In the genomic region with DNA sequence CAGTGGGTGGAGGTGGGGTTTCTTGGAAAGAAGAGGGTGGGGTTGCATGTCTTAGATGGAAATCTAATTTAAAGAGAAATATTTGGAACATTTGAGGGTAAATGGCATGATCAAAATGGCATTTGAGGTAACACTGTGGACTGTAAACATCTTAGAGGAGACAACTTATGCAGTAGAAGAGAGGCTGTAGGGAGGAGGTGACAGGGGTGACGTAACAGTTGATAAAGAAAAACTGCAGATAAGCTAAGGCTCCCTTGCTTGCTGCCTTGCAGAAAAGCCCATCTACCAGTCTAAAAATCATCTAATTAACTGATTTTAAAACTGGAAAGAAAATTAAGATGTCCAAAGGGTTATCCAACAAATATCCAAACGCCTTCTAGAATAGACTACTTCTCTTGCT, we compare ENCODE assay signal across 31 mouse cellular contexts.
"Had no signal": no experiment of that assay in that cellular context is flagged by ENCODE, and none has a peak within 500 bp of the region (broad histone marks: within the 10 kb centered on the region; RNA-seq: fewer than 3 reads in every experiment).

No protein-coding gene starts in this region.

- H3K36me3 ChIP-seq: limb, embryonic 10.5 days; limb, embryonic 12.5 days; limb, embryonic 13.5 days; limb, embryonic 15.5 days; liver, embryonic 12.5 days; liver, embryonic 13.5 days; liver, embryonic 15.5 days; lung, embryonic 15.5 days; midbrain, embryonic 10.5 days; midbrain, embryonic 12.5 days; midbrain, embryonic 13.5 days; midbrain, embryonic 15.5 days had no signal

- H3K4me1 ChIP-seq: limb, embryonic 10.5 days; limb, embryonic 12.5 days; limb, embryonic 13.5 days; limb, embryonic 15.5 days; liver, embryonic 12.5 days; liver, embryonic 13.5 days; liver, embryonic 15.5 days; lung, embryonic 15.5 days; megakaryocyte, embryonic 14.5 days; midbrain, embryonic 12.5 days had no signal

- DNase-seq: left cerebral cortex, postnatal 4 days; liver; liver, embryonic 13.5 days; liver, postnatal 0 days; lung, adult 18-20 months; lung, adult 2 months; lung, embryonic 14.5 days; lung, postnatal 10 days; lung, postnatal 14 days; lung, postnatal 36 days; lung, postnatal 4 days; midbrain, embryonic 14.5 days had no signal

- H3K27ac ChIP-seq: limb, embryonic 10.5 days; limb, embryonic 12.5 days; limb, embryonic 13.5 days; limb, embryonic 15.5 days; liver, embryonic 12.5 days; liver, embryonic 13.5 days; liver, embryonic 14.5 days; liver, embryonic 15.5 days; lung, embryonic 15.5 days; macrophage; midbrain, embryonic 10.5 days; midbrain, embryonic 12.5 days; midbrain, embryonic 13.5 days; midbrain, embryonic 15.5 days had no signal

- ATAC-seq: liver, embryonic 12.5 days; liver, postnatal 0 days; lung, postnatal 0 days; midbrain, embryonic 13.5 days; midbrain, embryonic 15.5 days; midbrain, embryonic 16.5 days had no signal

- H3K4me2 ChIP-seq: limb, embryonic 12.5 days; limb, embryonic 13.5 days; limb, embryonic 15.5 days; liver, embryonic 11.5 days; liver, embryonic 12.5 days; liver, embryonic 13.5 days; liver, embryonic 15.5 days; lung, embryonic 14.5 days; lung, embryonic 15.5 days; midbrain, embryonic 11.5 days; midbrain, embryonic 12.5 days; midbrain, embryonic 13.5 days; midbrain, embryonic 15.5 days had no signal

- H3K9me3 ChIP-seq: limb, embryonic 10.5 days; limb, embryonic 12.5 days; limb, embryonic 13.5 days; limb, embryonic 15.5 days; liver, embryonic 12.5 days; liver, embryonic 13.5 days; liver, embryonic 15.5 days; lung, embryonic 15.5 days; megakaryocyte, embryonic 14.5 days; midbrain, embryonic 10.5 days; midbrain, embryonic 12.5 days; midbrain, embryonic 13.5 days; midbrain, embryonic 15.5 days had no signal

- H3K27me3 ChIP-seq: limb, embryonic 12.5 days; limb, embryonic 13.5 days; limb, embryonic 15.5 days; liver, embryonic 12.5 days; liver, embryonic 13.5 days; liver, embryonic 15.5 days; lung, embryonic 15.5 days; megakaryocyte, embryonic 14.5 days; midbrain, embryonic 12.5 days; midbrain, embryonic 13.5 days; midbrain, embryonic 15.5 days had no signal

- H3K9ac ChIP-seq: limb, embryonic 12.5 days; limb, embryonic 13.5 days; limb, embryonic 15.5 days; liver, embryonic 12.5 days; liver, embryonic 13.5 days; liver, embryonic 14.5 days; liver, embryonic 15.5 days; liver, postnatal 0 days; lung, embryonic 14.5 days; lung, embryonic 15.5 days; midbrain, embryonic 12.5 days; midbrain, embryonic 13.5 days; midbrain, embryonic 15.5 days had no signal

- H3K4me3 ChIP-seq: limb, embryonic 10.5 days; limb, embryonic 12.5 days; limb, embryonic 13.5 days; limb, embryonic 15.5 days; liver, embryonic 12.5 days; liver, embryonic 13.5 days; liver, embryonic 15.5 days; lung, embryonic 15.5 days; megakaryocyte, embryonic 14.5 days; midbrain, embryonic 10.5 days; midbrain, embryonic 12.5 days; midbrain, embryonic 13.5 days; midbrain, embryonic 15.5 days; myocyte had no signal
